Mouse (Mus musculus) brain, embryonic 14.5 days (tissue): ENCODE measurements around the gene Tmod1. TPM values are rescaled to one million over a fixed set of nuclear protein-coding genes. Genes with fewer than 3 reads are reported as not detected.
A peak's percentile ranks its signal among the peaks of the same experiment; 100 is the strongest.

Source experiments
- DNase-seq: peaks from one replicate; pipeline ENCODE4 v3.0.0-alpha.2; 2011; ENCODE audit warnings: low read depth
- CTCF ChIP-seq: fragments of 200-500 bp; IDR thresholded peaks from 2 replicates; pipeline ENCODE4 v1.5.1; 2012; ENCODE audit warnings: inconsistent platforms, mild to moderate bottlenecking, moderate library complexity, borderline replicate concordance; ENCODE audit not compliant: insufficient read depth, insufficient read length; ENCODE audit errors: extremely low read depth
- POLR2A ChIP-seq: fragments of 200-500 bp; IDR thresholded peaks from 2 replicates; pipeline ENCODE4 v1.6.1; 2012; ENCODE audit warnings: mild to moderate bottlenecking, inconsistent platforms, borderline replicate concordance; ENCODE audit not compliant: poor library complexity, insufficient read depth, insufficient read length, severe bottlenecking; ENCODE audit errors: extremely low read depth
- polyA plus RNA-seq: library from polyadenylated mRNA; depleted of rRNA; stranded (reverse); fragments of >200 nt; gene quantifications from 2 replicates; pipeline ENCODE4 v1.2.3, GENCODE M21; 2012

The Tmod1 gene
- polyA plus RNA-seq, 1 experiment = 0.71 TPM

- DNase-seq = no peak
- no peak for TF ChIP-seq CTCF
- TF ChIP-seq POLR2A = no peak
Observed at GRCm38 (mm10) chr4:46120767-46121166, 82.0 kb downstream of the Tmod1 start.

GRCm38 (mm10) chr4:46123358-46123757 is 84.6 kb downstream of the Tmod1 start:
- no peak for DNase-seq
- TF ChIP-seq CTCF = no peak
- TF ChIP-seq POLR2A = no peak

- TF ChIP-seq CTCF = peak; percentile 96
- TF ChIP-seq POLR2A = no peak
- peak; percentile 87 for DNase-seq
Observed at GRCm38 (mm10) chr4:46126541-46126940, 87.8 kb downstream of the Tmod1 start.

- DNase-seq = no peak
- no peak for TF ChIP-seq POLR2A
- TF ChIP-seq CTCF = no peak
Observed at GRCm38 (mm10) chr4:46129311-46130004, 90.7 kb downstream of the Tmod1 start.

GRCm38 (mm10) chr4:46130221-46130620 is 91.5 kb downstream of the Tmod1 start:
- DNase-seq = peak; percentile 65
- TF ChIP-seq CTCF (peak; percentile 73; the same call in 1 of the 2 replicates), POLR2A (no peak)

- DNase-seq = no peak
- TF ChIP-seq POLR2A = no peak
- TF ChIP-seq CTCF = no peak
Observed at GRCm38 (mm10) chr4:46131791-46132190, 93.1 kb downstream of the Tmod1 start.

GRCm38 (mm10) chr4:46137629-46138286 is 99.0 kb downstream of the Tmod1 start:
- no peak for DNase-seq
- TF ChIP-seq CTCF (no peak), POLR2A (no peak)

GRCm38 (mm10) chr4:46138287-46139222 is 99.8 kb downstream of the Tmod1 start, which contains the start of the genes Ncbp1 and Tstd2:
TSS of gene Ncbp1 (plus strand) at chr4:46138613.
TSS of gene Tstd2 (minus strand) at chr4:46138694.
- peak; percentile 97 for DNase-seq
- TF ChIP-seq POLR2A = peak; percentile 96
- no peak for TF ChIP-seq CTCF

GRCm38 (mm10) chr4:46144323-46144722 is 105.6 kb downstream of the Tmod1 start:
- TF ChIP-seq POLR2A (no peak), CTCF (peak; percentile 35; the same call in 1 of the 2 replicates)
- no peak for DNase-seq

GRCm38 (mm10) chr4:46146881-46147280 is 108.1 kb downstream of the Tmod1 start:
- no peak for DNase-seq
- TF ChIP-seq POLR2A (no peak), CTCF (no peak)
